Mouse (Mus musculus) cerebellum, adult 2 months (tissue): ENCODE measurements around the gene Uhmk1. TPM values are rescaled to one million over a fixed set of nuclear protein-coding genes. Genes with fewer than 3 reads are reported as not detected.

Experiments used
- DNase-seq, 2 experiments: peaks; one replicate each; pipeline ENCODE4 v3.0.0; 2021
- H3K27ac ChIP-seq: fragments of 200-500 bp; 2 replicates; pipeline ENCODE4 v1.5.1; 2012; ENCODE audit warnings: low read length, control low read depth, inconsistent platforms; ENCODE audit not compliant: insufficient read depth
- H3K27me3 ChIP-seq: fragments of 200-500 bp; 2 replicates; pipeline ENCODE4 v1.6.1; 2012; ENCODE audit warnings: inconsistent platforms, mild to moderate bottlenecking, low read length, moderate library complexity; ENCODE audit not compliant: control insufficient read depth, insufficient read depth
- H3K4me1 ChIP-seq: fragments of 200-500 bp; 2 replicates; pipeline ENCODE4 v1.6.1; 2011; ENCODE audit warnings: low read length; ENCODE audit not compliant: control insufficient read depth, insufficient read depth
- H3K4me3 ChIP-seq: fragments of 200-500 bp; replicated peaks from 2 replicates; pipeline ENCODE3; 2011; ENCODE audit warnings: mild to moderate bottlenecking, low read depth, low read length, control low read depth; ENCODE audit not compliant: insufficient read depth
- CTCF ChIP-seq: fragments of 200-500 bp; IDR thresholded peaks from 2 replicates; pipeline ENCODE4 v1.5.1; 2011; ENCODE audit warnings: low read depth, mild to moderate bottlenecking, control low read depth, low read length, moderate library complexity, borderline replicate concordance; ENCODE audit not compliant: insufficient read depth
- POLR2A ChIP-seq: fragments of 200-500 bp; IDR thresholded peaks from 2 replicates; pipeline ENCODE4 v1.6.1; 2011; ENCODE audit warnings: low read length, control low read depth, borderline replicate concordance; ENCODE audit not compliant: insufficient read depth
- WGBS: fragments of 180-500 bp; shearing (Covaris S2); methylation state at CpG from one replicate; pipeline ENCODE4 v1.1.7; 2018; 5-methylcytosine and 5-hydroxymethylcytosine counted together
- polyA plus RNA-seq: library from polyadenylated mRNA; depleted of rRNA; stranded (reverse); fragments of >200 nt; gene quantifications from 2 replicates; pipeline ENCODE4 v1.2.3, GENCODE M21; 2012

The Uhmk1 gene
- polyA plus RNA-seq, 1 experiment = 85.8 TPM

GRCm38 (mm10) chr1:170215590-170215989, 393 bp upstream of the Uhmk1 start:
- no peak overlapping the region for H3K27ac ChIP-seq
- no peak for DNase-seq
- peak overlapping the region; percentile 89 for H3K4me3 ChIP-seq
- H3K4me1 ChIP-seq = no peaks in the 10 kb centered on the region
- 78% methylated on average over 3 of the region's 3 CpGs for WGBS
- TF ChIP-seq POLR2A (no peak), CTCF (no peak)
- H3K27me3 ChIP-seq = no peaks in the 10 kb centered on the region

GRCm38 (mm10) chr1:170214383-170214756, 827 bp downstream of the Uhmk1 start:
- TF ChIP-seq POLR2A = no peak
- TF ChIP-seq CTCF = no peak
- Histone ChIP-seq H3K27me3 (no peaks in the 10 kb centered on the region), H3K4me3 (peak overlapping the region; percentile 89), H3K27ac (no peak overlapping the region), H3K4me1 (no peaks in the 10 kb centered on the region)
- 23% methylated on average over 7 of the region's 7 CpGs for WGBS
- DNase-seq = no peak

GRCm38 (mm10) chr1:170213181-170213879, 1.9 kb downstream of the Uhmk1 start:
- Histone ChIP-seq H3K27ac (no peak overlapping the region), H3K27me3 (no peaks in the 10 kb centered on the region), H3K4me3 (no peak overlapping the region), H3K4me1 (no peaks in the 10 kb centered on the region)
- WGBS = 89% methylated on average over 10 of the region's 10 CpGs
- TF ChIP-seq POLR2A (no peak), CTCF (no peak)
- DNase-seq = no peak

GRCm38 (mm10) chr1:170206395-170206794, 8.8 kb downstream of the Uhmk1 start:
- DNase-seq = no peak
- Histone ChIP-seq H3K27me3 (no peaks in the 10 kb centered on the region), H3K4me1 (no peaks in the 10 kb centered on the region), H3K4me3 (no peak overlapping the region), H3K27ac (no peak overlapping the region)
- 92% methylated on average over 6 of the region's 6 CpGs for WGBS
- no peak for TF ChIP-seq CTCF

GRCm38 (mm10) chr1:170200379-170200778, 14.8 kb downstream of the Uhmk1 start:
- no peak for DNase-seq
- Histone ChIP-seq H3K27me3 (no peaks in the 10 kb centered on the region), H3K4me1 (no peaks in the 10 kb centered on the region), H3K27ac (no peak overlapping the region), H3K4me3 (no peak overlapping the region)
- WGBS = 76% methylated on average over 3 of the region's 3 CpGs
- TF ChIP-seq CTCF (peak; percentile 28; the same call in 1 of the 2 replicates), POLR2A (no peak)

GRCm38 (mm10) chr1:170196211-170196610, 19.0 kb downstream of the Uhmk1 start:
- no peaks in the 10 kb centered on the region for H3K4me1 ChIP-seq
- H3K27me3 ChIP-seq = no peaks in the 10 kb centered on the region
- H3K27ac ChIP-seq = no peak overlapping the region
- no peak for TF ChIP-seq CTCF
- TF ChIP-seq POLR2A = no peak
- no peak overlapping the region for H3K4me3 ChIP-seq
- no peak for DNase-seq
- 53% methylated on average over 8 of the region's 8 CpGs for WGBS

- TF ChIP-seq CTCF (no peak), POLR2A (no peak)
- no peak for DNase-seq
- Histone ChIP-seq H3K4me3 (no peak overlapping the region), H3K27me3 (no peaks in the 10 kb centered on the region), H3K27ac (no peak overlapping the region), H3K4me1 (no peaks in the 10 kb centered on the region)
- WGBS = 97% methylated on average over 1 of the region's 1 CpGs
These were observed 23.3 kb downstream of the Uhmk1 start for GRCm38 (mm10) chr1:170191925-170192324.

- TF ChIP-seq CTCF (no peak), POLR2A (no peak)
- no peaks in the 10 kb centered on the region for H3K27me3 ChIP-seq
- DNase-seq = no peak
- H3K4me3 ChIP-seq = no peak overlapping the region
- no peaks in the 10 kb centered on the region for H3K4me1 ChIP-seq
- H3K27ac ChIP-seq = no peak overlapping the region
- WGBS = 88% methylated on average over 4 of the region's 4 CpGs
These were observed 25.0 kb downstream of the Uhmk1 start for GRCm38 (mm10) chr1:170190225-170190624.
